Mouse (Mus musculus) liver, embryonic 14.5 days (tissue): ENCODE results near the gene Psmd7.
A peak's percentile ranks its signal among the peaks of the same experiment; 100 is the strongest.

Source experiments
- CTCF ChIP-seq: IDR thresholded peaks from 2 replicates; pipeline ENCODE4 v1.5.1; 2016; ENCODE audit warnings: antibody characterized with exemption, low read depth, control low read depth
- EP300 ChIP-seq: IDR thresholded peaks from 2 replicates; pipeline ENCODE4 v1.6.1; 2016; ENCODE audit warnings: antibody characterized with exemption, low read depth

DNA sequence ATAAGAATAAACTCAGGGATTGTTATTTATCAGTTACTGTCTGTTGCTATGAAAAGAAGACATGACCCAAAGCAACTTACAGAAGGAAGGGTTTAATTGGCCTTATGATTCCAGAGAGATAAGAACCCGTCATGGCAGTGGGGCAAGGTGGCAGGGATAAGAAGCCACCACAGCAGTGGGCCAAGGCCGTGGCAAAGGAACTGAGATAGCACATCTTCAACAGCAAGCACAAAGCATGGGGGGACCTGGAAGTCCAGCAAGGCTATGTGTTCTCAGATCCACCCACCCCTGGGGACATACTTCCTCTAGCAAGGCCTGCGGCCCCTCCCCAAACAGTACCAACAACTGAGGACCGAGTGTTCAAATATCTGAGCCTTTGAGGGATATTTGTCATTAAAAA is 10.6 kb downstream of the Psmd7 start:
- TF ChIP-seq CTCF (no peak), EP300 (peak; percentile 90)
